Mouse (Mus musculus) intestine, postnatal 0 days (tissue): ENCODE data around the gene Slc44a4. TPM values are rescaled to one million over a fixed set of nuclear protein-coding genes. Genes with fewer than 3 reads are reported as not detected.
"Not testable (repeated sequence)": the region's sequence is repeated elsewhere in the genome, so short reads cannot be mapped to it uniquely, and the experiment has no call there.

ENCODE experiments used
- ATAC-seq: fragments of 200-750 bp; cut with Nextera tagmentation; 2 replicates; pipeline ENCODE4 v1.8.0; 2017; ENCODE audit warnings: mild to moderate bottlenecking, moderate TSS enrichment, moderate library complexity
- H3K27ac ChIP-seq: fragments of 300-500 bp; sonication (generic); 2 replicates; pipeline ENCODE4 v1.5.1; 2014; ENCODE audit warnings: mild to moderate bottlenecking, low read depth, low read length, moderate library complexity
- H3K27me3 ChIP-seq: fragments of 300-500 bp; sonication (generic); replicated peaks from 2 replicates; pipeline ENCODE4 v1.6.1; 2014; ENCODE audit warnings: low read length, mixed read lengths; ENCODE audit not compliant: control insufficient read depth, insufficient read depth
- H3K36me3 ChIP-seq: fragments of 300-500 bp; sonication (generic); 2 replicates; pipeline ENCODE4 v1.6.1; 2014; ENCODE audit warnings: mild to moderate bottlenecking, moderate library complexity; ENCODE audit not compliant: control insufficient read depth, insufficient read depth
- H3K4me1 ChIP-seq: fragments of 300-500 bp; sonication (generic); replicated peaks from 2 replicates; pipeline ENCODE4 v1.6.1; 2014; ENCODE audit warnings: antibody characterized with exemption, low read length, mixed read lengths; ENCODE audit not compliant: control insufficient read depth, insufficient read depth
- H3K4me2 ChIP-seq: fragments of 300-500 bp; sonication (generic); replicated peaks from 2 replicates; pipeline ENCODE4 v1.6.1; 2014; ENCODE audit warnings: low read depth, mild to moderate bottlenecking, moderate library complexity
- H3K4me3 ChIP-seq: fragments of 300-500 bp; sonication (generic); 2 replicates; pipeline ENCODE4 v1.5.1; 2014; ENCODE audit warnings: low read depth, low read length
- H3K9ac ChIP-seq: fragments of 300-500 bp; sonication (generic); 2 replicates; pipeline ENCODE4 v1.6.1; 2014; ENCODE audit warnings: mild to moderate bottlenecking, low read depth, low read length
- H3K9me3 ChIP-seq: fragments of 300-500 bp; sonication (generic); 2 replicates; pipeline ENCODE4 v1.6.1; 2016; ENCODE audit warnings: mixed run types; ENCODE audit not compliant: control insufficient read depth
- CTCF ChIP-seq: sonication (generic); IDR thresholded peaks from 2 replicates; pipeline ENCODE4 v1.5.1; 2016; ENCODE audit warnings: low read depth, mild to moderate bottlenecking, control low read depth, antibody characterized with exemption, moderate library complexity
- WGBS: fragments of 180-500 bp; shearing (Covaris S2); extraction: QIAGEN DNeasy Blood & Tissue Kit; methylation state at CpG from one replicate; pipeline ENCODE4 v1.1.7; 2014; 5-methylcytosine and 5-hydroxymethylcytosine counted together
- polyA plus RNA-seq: library from polyadenylated mRNA; unstranded; fragments of >200 nt; fragmentation: Nextera tagmentation; extraction: Ambion mirVana; gene quantifications from 2 replicates; pipeline ENCODE4 v1.2.1, GENCODE M21; 2015

Slc44a4 gene
- polyA plus RNA-seq, 1 experiment from 2014 or later, result 119 TPM

DNA sequence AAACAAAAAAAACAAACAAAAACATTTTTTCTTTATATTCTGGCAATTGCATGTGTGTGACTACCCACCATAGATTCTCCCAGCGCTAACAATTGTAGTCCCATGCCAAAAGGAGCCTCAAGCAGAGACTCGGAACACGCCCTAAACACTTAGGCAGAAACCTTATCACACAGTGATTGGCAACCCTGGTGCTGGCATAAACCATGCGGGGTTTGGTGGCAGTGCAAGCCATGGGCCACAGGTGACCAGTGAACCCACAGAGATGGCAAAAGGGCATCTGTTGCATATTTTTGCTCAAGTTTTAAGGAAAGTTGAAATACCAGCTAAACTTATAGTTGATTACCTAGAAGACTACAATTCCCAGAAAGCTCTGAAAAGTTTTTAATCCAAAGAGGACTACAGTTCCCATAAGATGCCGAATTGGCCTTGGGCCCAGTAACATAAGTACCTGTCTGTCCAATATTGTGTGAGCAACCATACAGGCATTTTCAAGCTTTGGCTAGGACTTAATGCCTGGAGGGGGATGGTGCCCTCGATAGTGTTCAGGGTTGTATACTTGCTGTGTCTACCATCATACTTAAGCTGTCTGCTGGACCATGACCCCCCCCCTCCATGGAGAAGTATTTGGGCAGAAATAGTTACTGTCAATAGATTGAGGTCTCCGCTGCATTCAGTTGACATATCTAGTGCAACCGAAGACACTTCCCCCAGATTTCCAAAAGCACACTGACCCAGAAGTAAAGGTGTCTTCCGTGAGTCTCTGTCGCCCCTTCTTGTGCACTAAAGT, 16.7 kb upstream of the Slc44a4 start:
- H3K4me2 ChIP-seq, result peak overlapping the region; percentile 84
- WGBS, result 9% methylated on average over 10 of the region's 10 CpGs
- H3K36me3 ChIP-seq, result peaks cover 6% of the 10 kb centered on the region
- H3K4me1 ChIP-seq, result no peaks in the 10 kb centered on the region
- no peak for ATAC-seq
- no peaks in the 10 kb centered on the region for H3K27me3 ChIP-seq
- H3K9ac ChIP-seq, result peak overlapping the region; percentile 93
- peak overlapping the region; percentile 95 for H3K27ac ChIP-seq
- peak overlapping the region; percentile 95 for H3K4me3 ChIP-seq
- TF ChIP-seq CTCF, result no peak
- H3K9me3 ChIP-seq, result no peaks in the 10 kb centered on the region

DNA sequence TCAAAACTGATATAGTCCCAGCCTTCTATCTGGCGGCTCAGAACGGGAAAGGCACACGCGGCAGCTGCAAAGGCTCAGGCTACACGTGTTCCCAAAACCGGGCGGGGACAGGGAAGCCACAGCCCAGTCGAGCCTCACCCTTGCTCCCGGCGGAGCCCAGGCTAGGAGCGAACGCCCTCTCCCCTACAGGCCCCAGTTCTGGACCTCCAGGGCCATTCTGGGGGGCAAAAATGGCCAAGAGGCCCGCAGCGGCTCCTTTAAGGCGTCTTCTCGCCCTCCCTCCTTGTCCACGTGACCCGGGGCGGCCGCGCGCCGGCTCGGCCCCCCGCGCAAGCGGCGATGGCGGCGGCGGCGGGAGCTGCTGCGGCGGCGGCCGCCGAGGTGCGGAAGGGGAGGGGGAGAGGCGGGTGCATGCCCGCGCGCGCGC, 16.1 kb upstream of the Slc44a4 start, which contains the start of the genes C2 and Ehmt2:
C2 (minus strand) TSS at position 106 of the 427 bp plus-strand sequence.
Ehmt2 (plus strand) TSS at position 310 of the 427 bp plus-strand sequence.
- Histone ChIP-seq H3K27ac (peak within 1 kb of the TSS; percentile 95), H3K36me3 (peaks cover 11% of the 10 kb centered on the region), H3K9me3 (no peaks in the 10 kb centered on the region), H3K9ac (peak within 1 kb of the TSS; percentile 93), H3K4me1 (no peaks in the 10 kb centered on the region), H3K27me3 (no peaks in the 10 kb centered on the region), H3K4me2 (peak within 1 kb of the TSS; percentile 84), H3K4me3 (peak within 1 kb of the TSS; percentile 95)
- ATAC-seq, result peak; percentile 45
- WGBS, result under 1% methylated on average over 32 of the region's 44 CpGs
- no peak for TF ChIP-seq CTCF

DNA sequence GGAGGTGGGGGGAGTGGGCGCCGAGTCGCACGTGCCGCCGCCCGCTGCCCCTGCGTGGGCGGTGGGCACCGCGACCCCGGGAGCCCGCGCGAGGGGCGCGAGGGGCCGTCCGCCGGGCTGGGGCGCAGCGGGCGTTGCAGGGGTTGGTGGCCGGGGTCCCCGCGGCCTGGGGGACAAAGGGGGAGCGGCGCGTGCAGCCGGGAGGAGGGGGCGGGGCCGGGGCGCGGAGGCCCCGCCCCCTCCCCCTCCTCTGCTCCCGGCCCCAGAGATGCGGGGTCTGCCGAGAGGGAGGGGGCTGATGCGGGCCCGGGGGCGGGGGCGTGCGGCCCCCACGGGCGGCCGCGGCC, 15.6 kb upstream of the Slc44a4 start:
- H3K4me2 ChIP-seq, result peak overlapping the region; percentile 84
- H3K27ac ChIP-seq, result peak overlapping the region; percentile 95
- H3K9me3 ChIP-seq, result no peaks in the 10 kb centered on the region
- H3K4me3 ChIP-seq, result peak overlapping the region; percentile 95
- TF ChIP-seq CTCF, result no peak
- H3K36me3 ChIP-seq, result peaks cover 16% of the 10 kb centered on the region
- ATAC-seq, result no peak
- no peaks in the 10 kb centered on the region for H3K4me1 ChIP-seq
- 3% methylated on average over 7 of the region's 47 CpGs for WGBS
- no peaks in the 10 kb centered on the region for H3K27me3 ChIP-seq
- peak overlapping the region; percentile 93 for H3K9ac ChIP-seq

DNA sequence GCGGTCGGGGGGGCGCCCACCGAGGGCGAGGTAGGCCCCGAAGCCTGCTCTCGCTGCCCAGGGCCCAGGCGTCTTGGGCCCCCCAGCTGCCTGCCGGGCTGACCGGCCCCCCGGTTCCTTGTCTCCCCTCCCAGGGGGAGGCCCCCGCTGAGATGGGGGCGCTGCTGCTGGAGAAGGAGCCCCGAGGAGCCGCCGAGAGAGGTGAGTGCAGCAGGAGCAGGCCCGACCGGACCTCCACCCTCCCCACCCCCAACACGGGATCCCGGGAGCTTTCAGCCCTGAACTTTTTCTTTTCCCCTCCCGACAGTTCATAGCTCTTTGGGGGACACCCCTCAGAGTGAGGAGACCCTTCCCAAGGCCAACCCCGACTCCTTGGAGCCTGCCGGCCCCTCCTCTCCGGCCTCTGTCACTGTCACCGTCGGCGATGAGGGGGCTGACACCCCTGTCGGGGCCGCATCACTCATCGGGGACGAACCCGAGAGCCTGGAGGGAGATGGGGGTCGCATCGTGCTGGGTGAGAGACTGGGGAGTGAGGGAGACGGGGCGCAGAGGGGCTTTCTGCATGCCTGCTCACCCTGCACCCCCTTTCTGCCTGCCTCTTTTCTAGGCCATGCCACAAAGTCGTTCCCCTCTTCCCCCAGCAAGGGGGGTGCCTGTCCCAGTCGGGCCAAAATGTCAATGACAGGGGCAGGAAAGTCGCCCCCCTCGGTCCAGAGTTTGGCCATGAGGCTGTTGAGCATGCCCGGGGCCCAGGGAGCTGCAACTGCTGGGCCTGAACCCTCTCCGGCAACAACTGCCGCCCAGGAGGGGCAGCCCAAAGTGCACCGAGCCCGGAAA, 15.0 kb upstream of the Slc44a4 start:
- 1% methylated on average over 37 of the region's 45 CpGs for WGBS
- no peaks in the 10 kb centered on the region for H3K27me3 ChIP-seq
- peak overlapping the region; percentile 93 for H3K9ac ChIP-seq
- peak overlapping the region; percentile 95 for H3K4me3 ChIP-seq
- ATAC-seq, result no peak; the same call in 1 of the 2 replicates
- peak overlapping the region; percentile 84 for H3K4me2 ChIP-seq
- H3K9me3 ChIP-seq, result no peaks in the 10 kb centered on the region
- H3K36me3 ChIP-seq, result peaks cover 21% of the 10 kb centered on the region
- no peaks in the 10 kb centered on the region for H3K4me1 ChIP-seq
- peak overlapping the region; percentile 95 for H3K27ac ChIP-seq
- no peak for TF ChIP-seq CTCF

DNA sequence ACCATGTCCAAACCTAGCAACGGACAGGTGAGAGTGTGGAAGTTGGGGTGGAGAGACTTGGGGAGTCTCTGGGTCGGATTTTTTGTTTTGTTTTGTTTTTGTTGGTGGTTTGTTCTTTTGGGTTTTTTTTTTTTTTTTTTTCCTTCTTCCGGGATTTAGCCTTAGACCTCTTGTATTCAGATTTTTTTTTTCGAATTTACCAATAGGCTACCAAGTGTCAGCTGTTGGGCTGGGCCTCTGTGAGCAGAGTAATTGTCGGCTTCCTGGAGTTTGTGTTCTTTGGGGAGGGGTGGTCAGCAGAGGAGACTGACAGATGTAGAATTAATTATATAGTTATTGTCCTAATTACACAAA, 14.4 kb upstream of the Slc44a4 start:
- H3K9me3 ChIP-seq, result no peaks in the 10 kb centered on the region
- H3K9ac ChIP-seq, result peak overlapping the region; percentile 93
- peak overlapping the region; percentile 84 for H3K4me2 ChIP-seq
- ATAC-seq, result no peak
- H3K27ac ChIP-seq, result peak overlapping the region; percentile 95
- TF ChIP-seq CTCF, result no peak
- peaks cover 26% of the 10 kb centered on the region for H3K36me3 ChIP-seq
- 0% methylated on average over 5 of the region's 5 CpGs for whole genome bisulfite sequencing
- H3K4me1 ChIP-seq, result no peaks in the 10 kb centered on the region
- no peaks in the 10 kb centered on the region for H3K27me3 ChIP-seq
- H3K4me3 ChIP-seq, result peak overlapping the region; percentile 95

DNA sequence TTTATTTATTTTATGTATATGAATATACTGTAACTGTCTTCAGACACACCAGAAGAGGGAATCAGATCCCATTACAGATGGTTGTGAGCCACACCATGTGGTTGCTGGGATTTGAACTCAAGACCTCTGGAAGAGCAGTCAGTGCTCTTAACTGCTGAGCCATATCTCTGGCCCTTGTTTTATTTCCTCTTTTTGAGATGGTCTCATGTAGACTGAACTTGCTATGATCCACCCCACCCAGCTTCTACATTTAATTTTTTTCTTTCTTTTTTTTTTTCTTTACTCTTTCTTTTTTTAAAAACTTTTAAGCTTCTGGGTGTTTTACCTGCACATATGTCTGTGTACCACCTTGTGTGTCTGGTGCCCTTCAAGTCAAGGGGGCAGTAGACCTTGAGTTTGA, 13.4 kb upstream of the Slc44a4 start:
- H3K4me2 ChIP-seq, H3K9ac ChIP-seq, ATAC-seq, H3K27ac ChIP-seq, H3K9me3 ChIP-seq, H3K4me3 ChIP-seq, H3K4me1 ChIP-seq, H3K27me3 ChIP-seq: not testable (repeated sequence)
- peaks cover 36% of the 10 kb centered on the region for H3K36me3 ChIP-seq

DNA sequence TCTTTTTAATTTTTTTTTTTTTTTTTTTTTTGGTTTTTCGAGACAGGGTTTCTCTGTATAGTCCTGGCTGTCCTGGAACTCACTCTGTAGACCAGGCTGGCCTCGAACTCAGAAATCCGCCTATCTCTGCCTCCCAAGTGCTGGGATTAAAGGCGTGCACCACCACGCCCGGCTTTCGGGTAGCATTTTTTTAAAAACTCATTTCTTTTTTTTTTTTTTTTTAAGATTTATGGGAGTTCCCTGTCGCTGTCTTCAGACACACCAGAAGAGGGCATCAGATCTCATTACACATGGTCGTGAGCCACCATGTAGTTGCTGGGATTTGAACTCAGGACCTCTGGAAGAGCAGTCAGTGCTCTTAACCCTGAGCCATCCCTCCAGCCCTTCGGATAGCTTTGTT, 12.3 kb upstream of the Slc44a4 start:
- H3K4me2 ChIP-seq, H3K9me3 ChIP-seq, H3K4me1 ChIP-seq, H3K27me3 ChIP-seq, H3K4me3 ChIP-seq, ATAC-seq, H3K27ac ChIP-seq, H3K9ac ChIP-seq: not testable (repeated sequence)
- H3K36me3 ChIP-seq, result peaks cover 47% of the 10 kb centered on the region
- 87% methylated on average over 9 of the region's 10 CpGs for WGBS
